Mouse (Mus musculus): ENCODE data around the gene Cd160. TPM values are rescaled to one million over a fixed set of nuclear protein-coding genes. Genes with fewer than 3 reads are reported as not detected.

Cd160 gene
- polyA plus RNA-seq, 1 experiment from 2014 or later: 0.32 TPM

GRCm38 (mm10) chr3:96855833-96856232 is 26.7 kb upstream of the Cd160 start:
- H3K4me2 ChIP-seq (replicated peaks; ENCODE audit: low read depth, low read length): no peak overlapping the region
- no peaks in the 10 kb centered on the region for H3K36me3 ChIP-seq (ENCODE audit: control insufficient read depth, insufficient read depth, low read length)
- no peaks in the 10 kb centered on the region for H3K27me3 ChIP-seq (ENCODE audit: control insufficient read depth, insufficient read depth, low read length)
- H3K9me3 ChIP-seq (ENCODE audit: control insufficient read depth, low read depth, low read length): no peaks in the 10 kb centered on the region
- no peak overlapping the region for H3K9ac ChIP-seq (replicated peaks; ENCODE audit: low read depth, low read length)
- no peak overlapping the region for H3K27ac ChIP-seq (ENCODE audit: low read length)
- H3K4me3 ChIP-seq (ENCODE audit: low read depth, low read length): no peak overlapping the region
- ATAC-seq (ENCODE audit: insufficient number of reproducible peaks, insufficient read depth, low FRiP score, low read depth): no peak
- no peaks in the 10 kb centered on the region for H3K4me1 ChIP-seq (ENCODE audit: control insufficient read depth, insufficient read depth, low read length)
- WGBS: 67% methylated on average over 3 of the region's 3 CpGs

- H3K36me3 ChIP-seq (ENCODE audit: control insufficient read depth, insufficient read depth, low read length): no peaks in the 10 kb centered on the region
- no peak overlapping the region for H3K4me2 ChIP-seq (replicated peaks; ENCODE audit: low read depth, low read length)
- no peak overlapping the region for H3K9ac ChIP-seq (replicated peaks; ENCODE audit: low read depth, low read length)
- no peak overlapping the region for H3K4me3 ChIP-seq (ENCODE audit: low read depth, low read length)
- H3K4me1 ChIP-seq (ENCODE audit: control insufficient read depth, insufficient read depth, low read length): no peaks in the 10 kb centered on the region
- H3K27ac ChIP-seq (ENCODE audit: low read length): no peak overlapping the region
- no peaks in the 10 kb centered on the region for H3K27me3 ChIP-seq (ENCODE audit: control insufficient read depth, insufficient read depth, low read length)
- ATAC-seq (ENCODE audit: insufficient number of reproducible peaks, insufficient read depth, low FRiP score, low read depth): no peak
- 81% methylated on average over 4 of the region's 4 CpGs for WGBS
- no peaks in the 10 kb centered on the region for H3K9me3 ChIP-seq (ENCODE audit: control insufficient read depth, low read depth, low read length)
Measured at GRCm38 (mm10) chr3:96854376-96854775, 25.2 kb upstream of the Cd160 start.

DNA sequence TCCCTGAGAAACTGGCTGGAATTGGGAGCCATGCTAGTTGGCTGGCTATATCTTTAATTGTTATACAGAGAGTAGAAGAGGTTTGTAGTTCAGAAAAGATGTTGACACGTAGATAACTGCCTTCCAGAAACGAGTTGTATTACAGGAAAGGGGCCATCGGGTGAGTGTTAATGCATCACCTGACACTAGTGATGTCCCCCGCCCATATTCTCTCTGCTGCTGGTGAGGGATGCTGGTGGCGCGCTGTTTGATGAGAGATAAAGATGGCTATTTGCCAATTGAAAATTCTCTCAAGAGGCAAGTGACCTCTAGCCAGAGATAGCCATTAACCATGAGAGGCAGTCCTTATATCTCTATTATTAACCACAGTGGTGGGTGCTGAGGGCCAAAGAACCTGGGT is 23.4 kb upstream of the Cd160 start:
- H3K4me3 ChIP-seq (ENCODE audit: low read depth, low read length): no peak overlapping the region
- H3K4me1 ChIP-seq (ENCODE audit: control insufficient read depth, insufficient read depth, low read length): no peaks in the 10 kb centered on the region
- H3K4me2 ChIP-seq (replicated peaks; ENCODE audit: low read depth, low read length): no peak overlapping the region
- H3K9ac ChIP-seq (replicated peaks; ENCODE audit: low read depth, low read length): no peak overlapping the region
- H3K36me3 ChIP-seq (ENCODE audit: control insufficient read depth, insufficient read depth, low read length): no peaks in the 10 kb centered on the region
- H3K9me3 ChIP-seq (ENCODE audit: control insufficient read depth, low read depth, low read length): no peaks in the 10 kb centered on the region
- no peak overlapping the region for H3K27ac ChIP-seq (ENCODE audit: low read length)
- no peak for ATAC-seq (ENCODE audit: insufficient number of reproducible peaks, insufficient read depth, low FRiP score, low read depth)
- WGBS: 64% methylated on average over 6 of the region's 6 CpGs
- H3K27me3 ChIP-seq (ENCODE audit: control insufficient read depth, insufficient read depth, low read length): no peaks in the 10 kb centered on the region

DNA sequence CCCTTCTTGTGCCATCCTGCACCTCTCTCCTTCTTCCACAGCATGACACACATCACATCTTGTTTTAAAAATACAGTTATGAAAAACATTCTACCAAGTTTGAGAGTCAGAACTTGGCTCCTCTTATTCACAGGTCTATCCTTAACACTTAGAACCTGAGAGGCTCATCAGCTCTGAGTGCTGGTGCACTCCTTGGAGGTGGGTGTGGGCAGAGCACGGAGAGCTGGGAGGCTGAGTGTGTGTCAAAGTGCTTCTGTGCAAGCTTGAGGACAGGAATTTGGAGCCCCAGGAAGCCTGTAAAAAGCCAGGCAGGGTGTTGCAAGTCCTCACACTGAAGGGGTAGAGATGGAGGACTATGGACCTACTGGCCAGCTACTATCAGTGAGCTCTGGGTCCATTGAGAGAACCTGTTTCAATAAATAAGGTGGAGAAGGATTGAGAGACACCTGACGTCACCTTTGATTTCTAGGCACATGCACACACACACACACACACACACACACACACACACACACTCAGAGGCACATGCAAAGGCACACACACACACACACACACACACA is 20.1 kb upstream of the Cd160 start:
- Histone ChIP-seq H3K9me3 (ENCODE audit: control insufficient read depth, low read depth, low read length) (no peaks in the 10 kb centered on the region), H3K27me3 (ENCODE audit: control insufficient read depth, insufficient read depth, low read length) (no peaks in the 10 kb centered on the region), H3K9ac (replicated peaks; ENCODE audit: low read depth, low read length) (no peak overlapping the region), H3K27ac (ENCODE audit: low read length) (no peak overlapping the region), H3K36me3 (ENCODE audit: control insufficient read depth, insufficient read depth, low read length) (no peaks in the 10 kb centered on the region), H3K4me1 (ENCODE audit: control insufficient read depth, insufficient read depth, low read length) (no peaks in the 10 kb centered on the region), H3K4me2 (replicated peaks; ENCODE audit: low read depth, low read length) (no peak overlapping the region), H3K4me3 (ENCODE audit: low read depth, low read length) (no peak overlapping the region)
- WGBS: 87% methylated on average over 2 of the region's 2 CpGs
- no peak for ATAC-seq (ENCODE audit: insufficient number of reproducible peaks, insufficient read depth, low FRiP score, low read depth)

DNA sequence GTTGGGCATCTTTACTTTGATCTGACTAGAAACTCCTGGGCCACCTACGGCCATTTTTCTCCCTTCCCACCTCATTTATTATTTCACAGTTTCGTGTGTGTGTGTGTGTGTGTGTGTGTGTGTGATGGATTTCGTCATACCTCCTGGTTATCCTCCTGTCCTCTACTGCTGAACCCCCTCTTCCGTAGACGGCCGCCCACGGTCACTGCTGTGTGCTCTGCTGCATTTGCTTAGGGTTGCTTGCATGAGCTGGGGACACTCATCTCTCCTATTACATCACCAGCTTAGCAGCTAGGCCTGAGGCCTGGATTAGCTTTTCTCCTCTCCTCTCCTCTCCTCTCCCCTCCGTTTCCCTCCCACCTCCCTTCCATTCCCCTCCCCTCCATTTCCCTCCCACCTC is 19.3 kb upstream of the Cd160 start:
- H3K4me3 ChIP-seq (ENCODE audit: low read depth, low read length): no peak overlapping the region
- no peak overlapping the region for H3K4me2 ChIP-seq (replicated peaks; ENCODE audit: low read depth, low read length)
- no peaks in the 10 kb centered on the region for H3K36me3 ChIP-seq (ENCODE audit: control insufficient read depth, insufficient read depth, low read length)
- H3K27me3 ChIP-seq (ENCODE audit: control insufficient read depth, insufficient read depth, low read length): no peaks in the 10 kb centered on the region
- no peak overlapping the region for H3K9ac ChIP-seq (replicated peaks; ENCODE audit: low read depth, low read length)
- 89% methylated on average over 7 of the region's 8 CpGs for WGBS
- ATAC-seq (ENCODE audit: insufficient number of reproducible peaks, insufficient read depth, low FRiP score, low read depth): no peak
- no peak overlapping the region for H3K27ac ChIP-seq (ENCODE audit: low read length)
- H3K4me1 ChIP-seq (ENCODE audit: control insufficient read depth, insufficient read depth, low read length): no peaks in the 10 kb centered on the region
- H3K9me3 ChIP-seq (ENCODE audit: control insufficient read depth, low read depth, low read length): no peaks in the 10 kb centered on the region

GRCm38 (mm10) chr3:96847661-96848060 is 18.5 kb upstream of the Cd160 start:
- 20% methylated on average over 6 of the region's 6 CpGs for WGBS
- Histone ChIP-seq H3K9me3 (ENCODE audit: control insufficient read depth, low read depth, low read length) (no peaks in the 10 kb centered on the region), H3K27me3 (ENCODE audit: control insufficient read depth, insufficient read depth, low read length) (no peaks in the 10 kb centered on the region), H3K4me3 (ENCODE audit: low read depth, low read length) (no peak overlapping the region), H3K36me3 (ENCODE audit: control insufficient read depth, insufficient read depth, low read length) (no peaks in the 10 kb centered on the region), H3K27ac (ENCODE audit: low read length) (no peak overlapping the region), H3K4me2 (replicated peaks; ENCODE audit: low read depth, low read length) (no peak overlapping the region), H3K9ac (replicated peaks; ENCODE audit: low read depth, low read length) (no peak overlapping the region), H3K4me1 (ENCODE audit: control insufficient read depth, insufficient read depth, low read length) (no peaks in the 10 kb centered on the region)
- ATAC-seq (ENCODE audit: insufficient number of reproducible peaks, insufficient read depth, low FRiP score, low read depth): no peak

- no peak overlapping the region for H3K9ac ChIP-seq (replicated peaks; ENCODE audit: low read depth, low read length)
- no peaks in the 10 kb centered on the region for H3K4me1 ChIP-seq (ENCODE audit: control insufficient read depth, insufficient read depth, low read length)
- no peak overlapping the region for H3K27ac ChIP-seq (ENCODE audit: low read length)
- H3K4me3 ChIP-seq (ENCODE audit: low read depth, low read length): no peak overlapping the region
- H3K36me3 ChIP-seq (ENCODE audit: control insufficient read depth, insufficient read depth, low read length): no peaks in the 10 kb centered on the region
- no peaks in the 10 kb centered on the region for H3K27me3 ChIP-seq (ENCODE audit: control insufficient read depth, insufficient read depth, low read length)
- H3K9me3 ChIP-seq (ENCODE audit: control insufficient read depth, low read depth, low read length): no peaks in the 10 kb centered on the region
- 90% methylated on average over 12 of the region's 12 CpGs for WGBS
- no peak for ATAC-seq (ENCODE audit: insufficient number of reproducible peaks, insufficient read depth, low FRiP score, low read depth)
- no peak overlapping the region for H3K4me2 ChIP-seq (replicated peaks; ENCODE audit: low read depth, low read length)
Measured at GRCm38 (mm10) chr3:96846985-96847384, 17.8 kb upstream of the Cd160 start.

- Histone ChIP-seq H3K27ac (ENCODE audit: low read length) (no peak overlapping the region), H3K9ac (replicated peaks; ENCODE audit: low read depth, low read length) (no peak overlapping the region), H3K36me3 (ENCODE audit: control insufficient read depth, insufficient read depth, low read length) (no peaks in the 10 kb centered on the region), H3K9me3 (ENCODE audit: control insufficient read depth, low read depth, low read length) (no peaks in the 10 kb centered on the region), H3K27me3 (ENCODE audit: control insufficient read depth, insufficient read depth, low read length) (no peaks in the 10 kb centered on the region), H3K4me2 (replicated peaks; ENCODE audit: low read depth, low read length) (no peak overlapping the region), H3K4me1 (ENCODE audit: control insufficient read depth, insufficient read depth, low read length) (no peaks in the 10 kb centered on the region), H3K4me3 (ENCODE audit: low read depth, low read length) (no peak overlapping the region)
- ATAC-seq (ENCODE audit: insufficient number of reproducible peaks, insufficient read depth, low FRiP score, low read depth): no peak
- WGBS: 68% methylated on average over 9 of the region's 9 CpGs
Measured at GRCm38 (mm10) chr3:96845806-96846205, 16.7 kb upstream of the Cd160 start.

DNA sequence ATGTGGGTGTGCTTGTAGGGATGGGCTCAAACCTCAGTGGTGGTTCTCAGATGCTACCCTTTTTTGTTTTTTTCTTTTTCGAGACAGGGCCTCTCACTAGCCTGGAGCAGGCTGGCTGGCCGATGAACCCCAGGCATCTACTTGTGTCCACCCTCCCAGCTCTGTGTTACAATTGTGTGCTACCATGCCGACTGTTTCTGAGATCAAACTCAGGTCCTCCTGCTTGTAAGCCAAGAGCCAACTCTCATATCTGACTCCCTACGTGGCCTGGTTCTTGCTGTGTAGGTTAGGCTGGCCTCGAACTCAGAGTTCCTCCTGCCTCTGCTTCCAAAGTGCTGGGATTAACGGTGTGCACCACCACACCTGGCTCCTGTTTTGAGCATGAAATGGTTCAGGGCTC is 16.0 kb upstream of the Cd160 start:
- Histone ChIP-seq H3K36me3 (ENCODE audit: control insufficient read depth, insufficient read depth, low read length) (no peaks in the 10 kb centered on the region), H3K27ac (ENCODE audit: low read length) (no peak overlapping the region), H3K27me3 (ENCODE audit: control insufficient read depth, insufficient read depth, low read length) (no peaks in the 10 kb centered on the region), H3K9me3 (ENCODE audit: control insufficient read depth, low read depth, low read length) (no peaks in the 10 kb centered on the region), H3K4me3 (ENCODE audit: low read depth, low read length) (no peak overlapping the region), H3K4me2 (replicated peaks; ENCODE audit: low read depth, low read length) (no peak overlapping the region), H3K9ac (replicated peaks; ENCODE audit: low read depth, low read length) (no peak overlapping the region), H3K4me1 (ENCODE audit: control insufficient read depth, insufficient read depth, low read length) (no peaks in the 10 kb centered on the region)
- no peak for ATAC-seq (ENCODE audit: insufficient number of reproducible peaks, insufficient read depth, low FRiP score, low read depth)
- 89% methylated on average over 6 of the region's 6 CpGs for WGBS

Measured in stomach, embryonic 14.5 days (tissue).